Mouse (Mus musculus) cerebellum, adult 18-20 months (tissue): Measurements from ENCODE around the gene Ttc28.

ENCODE experiments used
- DNase-seq, 2 experiments: peaks; one replicate each; pipeline ENCODE4 v3.0.0; 2021

The Ttc28 gene

GRCm38 (mm10) chr5:111179651-111180050 lies 300.0 kb downstream of the Ttc28 start:
- no peak for DNase-seq

DNA sequence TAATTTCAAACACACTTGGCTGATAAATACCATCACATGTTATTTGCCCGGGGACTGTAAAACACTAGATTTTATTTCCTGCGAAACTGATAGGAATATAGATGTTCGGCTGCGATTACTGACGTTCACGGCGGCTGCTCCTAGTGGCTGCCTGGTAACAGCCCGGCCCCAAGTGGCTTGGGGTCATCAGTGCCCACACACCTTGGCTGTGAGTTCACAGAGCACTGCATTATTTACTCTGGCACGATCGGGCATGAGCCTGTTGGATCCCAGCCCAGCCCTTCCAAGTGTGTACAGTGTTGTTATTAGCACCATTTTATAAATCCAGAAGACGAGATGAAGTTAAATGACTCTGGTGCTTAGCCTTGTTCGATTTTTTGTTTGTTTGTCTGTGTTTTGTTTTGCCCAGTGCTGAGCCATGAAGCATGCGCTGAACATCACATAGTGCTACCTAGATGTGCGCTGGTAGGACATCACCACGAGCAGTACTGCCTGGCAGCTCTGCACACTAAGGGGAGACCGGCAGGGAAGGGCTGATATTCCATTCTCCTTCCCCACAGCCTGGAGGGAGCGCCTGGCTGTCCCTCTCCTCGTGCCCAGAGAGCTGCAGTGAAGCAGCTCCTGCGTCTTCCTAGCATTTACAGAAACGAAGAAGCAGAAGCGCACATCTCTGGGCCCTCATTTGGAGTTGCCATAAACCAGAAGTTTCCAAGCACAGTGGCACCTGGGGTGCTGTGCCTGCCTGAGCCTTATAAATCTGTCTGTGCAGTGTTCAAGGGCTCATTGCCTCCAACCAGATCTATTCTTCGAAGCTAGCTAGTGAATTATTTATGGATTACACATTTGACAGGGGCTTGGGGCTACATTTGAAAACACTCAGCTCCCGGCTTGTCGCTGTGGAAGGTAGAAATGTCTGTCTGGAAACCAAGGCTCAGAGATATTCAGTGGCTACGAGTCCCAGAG lies 300.8 kb downstream of the Ttc28 start:
- no peak for DNase-seq

DNA sequence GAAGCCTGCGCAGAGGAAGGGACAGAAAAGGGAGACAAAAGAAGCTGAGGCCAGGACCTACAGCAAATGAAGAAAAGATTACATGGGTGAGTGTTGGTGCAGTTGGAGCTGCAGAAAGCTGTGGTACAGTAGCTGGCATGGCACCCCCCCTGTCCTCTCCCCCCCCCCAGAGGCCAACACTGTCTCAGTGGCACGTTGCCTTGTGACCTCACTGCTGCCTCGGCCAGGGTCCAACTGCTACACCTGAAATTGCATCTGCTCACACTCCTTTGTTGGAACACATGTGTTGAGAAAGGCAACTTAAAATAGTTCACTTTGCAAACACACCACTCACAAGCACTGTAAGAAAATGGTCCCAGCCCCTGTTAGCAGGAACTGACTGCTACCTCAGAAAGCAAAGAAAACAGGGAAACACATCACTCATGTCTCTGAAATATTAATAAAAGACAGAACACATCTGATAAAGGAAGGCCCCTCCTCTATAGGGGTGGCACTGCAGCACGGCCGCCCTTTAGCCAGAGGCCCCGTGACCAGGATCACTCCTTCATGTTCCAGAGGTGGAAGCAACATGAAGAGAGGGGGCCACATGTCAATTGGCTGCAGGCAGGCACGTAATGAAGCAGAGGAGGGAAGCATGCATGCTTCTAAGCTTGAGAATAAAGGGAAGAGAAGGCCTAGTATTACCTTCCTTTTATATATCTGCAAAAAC lies 301.8 kb downstream of the Ttc28 start:
- no peak for DNase-seq

DNA sequence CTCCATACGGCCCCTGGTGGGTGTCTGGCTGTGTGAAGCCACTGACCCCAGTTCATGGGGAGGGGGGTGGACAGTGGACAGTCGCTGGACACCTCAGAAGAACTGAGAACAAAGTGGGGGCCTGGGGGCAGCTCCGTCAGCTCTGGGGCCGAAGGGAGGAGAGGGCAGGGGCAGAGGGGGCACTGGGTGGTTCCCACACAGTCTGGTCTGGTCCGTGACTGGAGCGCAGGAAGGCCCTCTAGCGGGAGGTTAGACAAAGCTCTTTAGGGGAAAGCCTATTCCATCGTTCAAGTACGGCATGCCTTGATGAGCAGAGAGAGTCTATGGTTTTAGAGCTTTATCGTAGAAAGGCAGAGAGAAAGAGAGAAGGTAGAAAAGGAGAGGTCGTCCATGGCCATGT lies 307.0 kb downstream of the Ttc28 start:
- no peak for DNase-seq

DNA sequence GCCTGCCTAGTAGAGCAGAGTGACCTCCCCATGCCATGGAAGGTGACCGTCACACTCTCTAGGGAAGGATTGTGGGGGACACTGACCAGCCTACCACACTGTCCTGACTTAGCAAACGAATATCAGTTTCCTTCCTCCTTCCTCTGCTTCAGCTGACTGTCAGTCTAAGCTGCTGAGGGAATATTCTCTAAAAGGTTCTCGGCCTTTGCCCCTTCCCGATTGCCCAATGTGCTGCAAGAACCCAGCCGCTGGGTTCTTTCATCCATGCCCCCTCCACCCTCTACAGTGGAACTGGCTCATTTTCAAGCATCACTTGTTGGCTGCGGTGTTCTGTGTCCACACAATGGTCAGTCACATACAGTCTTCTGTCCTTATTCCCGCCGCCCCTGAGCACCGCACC lies 312.4 kb downstream of the Ttc28 start:
- DNase-seq, result no peak

GRCm38 (mm10) chr5:111194829-111195228 lies 315.2 kb downstream of the Ttc28 start:
- no peak for DNase-seq

DNA sequence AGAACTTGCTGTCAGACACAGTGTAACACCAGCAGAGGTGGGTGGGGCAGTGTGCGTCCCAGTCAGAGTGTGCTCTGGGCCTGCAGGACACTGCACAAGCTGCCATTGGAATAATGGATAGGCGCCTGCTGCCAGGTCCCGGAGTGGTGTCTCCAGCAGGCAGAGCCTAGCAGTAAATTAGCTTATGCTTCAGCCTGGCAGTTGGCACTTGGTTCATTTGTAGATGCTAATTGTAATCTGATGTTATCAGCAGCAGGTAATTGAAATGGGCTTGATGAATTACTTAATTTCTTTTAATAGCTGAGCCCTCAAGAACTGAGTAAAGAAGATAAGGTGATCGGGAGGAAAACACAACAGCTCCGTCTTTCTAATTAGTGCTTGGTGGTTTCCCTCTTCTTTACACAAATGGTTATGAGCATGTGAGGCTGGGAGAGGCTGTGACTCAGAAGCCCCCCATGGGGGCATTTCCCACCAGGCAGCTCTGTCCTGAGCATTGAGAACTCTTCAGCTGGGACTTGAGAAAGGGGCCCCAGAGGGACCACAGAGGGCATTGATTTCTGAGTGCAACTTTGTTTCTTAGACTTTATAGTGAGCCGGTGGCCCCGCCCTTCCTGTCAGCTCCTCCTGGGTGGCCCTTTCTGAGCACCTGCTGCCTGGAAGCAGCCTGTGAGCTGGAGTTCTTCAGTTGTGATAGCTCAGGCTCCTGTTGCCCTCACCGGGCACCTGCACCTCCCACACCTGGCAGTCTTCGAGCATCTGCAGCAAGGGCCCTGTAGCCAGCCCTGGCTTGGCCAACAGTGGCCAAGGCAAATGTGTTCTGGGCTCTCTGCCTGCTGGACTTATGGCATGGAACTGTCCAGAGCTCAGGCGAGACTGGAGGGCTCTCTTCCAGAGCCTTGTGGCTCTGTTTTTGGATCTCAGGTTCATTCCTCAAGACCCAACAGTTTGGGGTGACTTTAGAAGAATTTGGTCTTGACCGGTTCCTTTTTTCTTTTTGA lies 316.2 kb downstream of the Ttc28 start:
- peak; percentile 61 to 74 for DNase-seq

- DNase-seq, result no peak
Measured at GRCm38 (mm10) chr5:111197727-111198126, 318.1 kb downstream of the Ttc28 start.

- peak in 1 of 2 experiments; percentile 25 for DNase-seq
Measured at GRCm38 (mm10) chr5:111200167-111200840, 320.7 kb downstream of the Ttc28 start.

DNA sequence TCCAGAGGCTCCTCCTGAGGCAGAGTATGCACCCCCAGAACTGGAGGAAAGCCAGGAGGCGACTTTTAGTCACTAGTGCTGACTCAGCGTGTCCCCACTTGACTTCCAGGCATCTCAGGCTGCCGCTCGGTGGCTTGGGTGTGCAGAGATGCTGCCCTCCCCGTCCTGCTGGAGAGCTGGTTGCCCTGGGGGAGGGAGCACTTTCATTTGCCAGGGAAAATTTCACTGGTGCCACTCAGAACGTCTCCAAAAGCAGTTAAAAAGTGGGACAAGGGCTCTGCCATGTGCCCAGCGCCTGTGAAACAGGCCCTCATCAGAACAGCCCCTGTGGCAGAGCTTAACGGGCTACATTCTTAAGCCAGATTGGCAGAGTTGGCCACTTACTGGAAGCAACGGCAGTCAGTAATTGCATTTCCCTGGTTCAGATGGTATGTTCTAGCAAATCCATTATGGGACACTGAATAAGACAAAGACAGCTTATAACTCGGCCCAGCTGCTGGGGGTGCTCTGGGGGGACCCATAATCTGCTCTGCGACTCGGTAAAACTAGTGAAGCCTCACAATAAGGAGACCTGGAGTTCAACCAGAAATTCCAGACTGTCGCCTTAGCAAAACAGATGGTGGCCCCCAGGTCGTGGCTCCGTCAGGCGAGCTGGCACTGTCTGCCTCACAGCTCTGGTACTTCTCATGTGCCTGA lies 321.5 kb downstream of the Ttc28 start:
- DNase-seq, result peak; percentile 87 to 88

- peak; percentile 26 to 32 for DNase-seq
Measured at GRCm38 (mm10) chr5:111204221-111204620, 324.6 kb downstream of the Ttc28 start.

DNA sequence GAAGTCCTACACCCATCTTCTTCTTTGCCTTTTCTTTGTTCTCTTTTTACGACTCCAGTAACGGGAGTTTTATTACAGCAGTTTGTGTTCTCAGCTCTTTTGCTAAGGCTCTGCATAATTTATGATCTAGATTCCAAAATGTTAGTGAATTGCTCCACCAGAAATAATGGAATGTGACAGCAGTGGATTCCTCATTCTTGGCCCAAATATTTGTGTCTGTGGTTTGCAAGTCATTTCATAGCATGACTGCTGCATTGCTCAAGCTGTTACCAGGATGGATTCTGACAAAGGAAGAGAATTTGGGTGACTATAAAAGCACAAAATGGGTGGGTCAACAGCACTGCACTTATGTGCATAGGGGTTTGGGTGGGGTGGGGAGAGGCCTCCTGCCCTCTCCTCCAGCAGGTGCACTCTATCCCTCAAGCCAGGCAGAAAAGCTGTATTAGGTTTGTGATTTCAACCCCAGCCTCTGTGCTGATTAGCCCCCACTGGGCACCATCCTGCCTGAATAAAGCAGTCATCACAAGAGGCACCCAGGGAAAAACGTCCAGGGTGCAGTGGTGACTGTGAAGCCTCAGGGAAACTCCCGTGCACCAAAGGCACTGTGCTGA lies 325.5 kb downstream of the Ttc28 start:
- peak in 1 of 2 experiments; percentile 26 for DNase-seq

DNA sequence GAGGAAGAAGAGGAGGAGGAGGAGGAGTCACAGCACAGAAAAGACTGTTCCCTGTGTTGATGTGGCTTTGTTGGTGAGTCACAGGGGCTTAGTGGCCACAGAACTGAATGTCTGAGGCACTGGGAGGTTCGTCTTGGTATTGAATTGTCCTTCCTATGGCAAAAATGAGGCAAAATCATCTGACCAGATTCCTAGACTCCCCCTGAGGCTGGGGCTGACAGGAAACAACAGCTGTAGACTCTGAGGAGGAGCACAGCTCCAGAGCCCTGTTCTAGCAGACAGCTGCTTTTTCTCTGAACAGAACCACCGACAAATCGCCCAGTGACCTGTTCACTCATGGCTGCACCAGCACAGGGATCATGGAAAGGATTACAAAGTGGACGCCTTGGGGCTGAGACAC lies 326.2 kb downstream of the Ttc28 start:
- DNase-seq, result no peak

- DNase-seq, result peak; percentile 36 to 42
Measured at GRCm38 (mm10) chr5:111207924-111208659, 328.5 kb downstream of the Ttc28 start.

DNA sequence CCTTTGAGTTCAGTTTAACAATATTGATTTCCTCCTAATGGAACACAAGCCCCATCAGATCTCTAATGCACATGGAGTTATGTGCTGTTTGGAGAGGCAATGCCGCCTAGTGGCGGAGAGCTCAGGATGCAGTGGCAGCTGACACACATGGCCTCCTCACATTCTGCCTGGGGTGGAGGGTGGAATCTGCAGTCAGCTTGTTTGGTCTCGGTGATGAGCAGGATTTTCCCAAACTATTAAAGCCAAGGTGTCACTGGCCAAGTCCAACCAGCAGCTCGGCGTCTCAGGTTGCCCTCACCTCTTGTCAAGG lies 329.0 kb downstream of the Ttc28 start:
- peak; percentile 61 to 64 for DNase-seq

GRCm38 (mm10) chr5:111213935-111214450 lies 334.4 kb downstream of the Ttc28 start:
- no peak for DNase-seq

GRCm38 (mm10) chr5:111214890-111215289 lies 335.3 kb downstream of the Ttc28 start:
- DNase-seq, result no peak

GRCm38 (mm10) chr5:111215722-111216121 lies 336.1 kb downstream of the Ttc28 start:
- no peak for DNase-seq

DNA sequence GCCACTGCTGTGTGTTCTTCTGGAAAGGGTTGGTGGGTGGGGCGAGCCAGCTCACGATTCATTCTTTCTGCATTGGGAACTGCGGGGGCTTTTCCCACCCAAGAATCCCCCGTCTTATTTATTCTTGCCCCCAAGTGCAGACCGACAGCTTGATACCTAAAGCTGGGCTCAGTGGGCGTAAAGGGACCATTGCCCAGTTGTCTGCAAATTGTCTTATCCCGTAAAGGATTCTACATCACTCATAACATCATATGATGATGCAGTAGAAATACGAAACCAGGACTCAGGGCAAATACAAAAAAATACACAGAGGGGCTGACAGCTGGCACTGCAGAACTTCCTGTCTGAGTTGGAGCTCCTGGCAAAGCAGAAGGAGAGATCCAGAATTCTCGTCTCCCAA lies 336.6 kb downstream of the Ttc28 start:
- DNase-seq, result no peak

GRCm38 (mm10) chr5:111217447-111218110 lies 338.0 kb downstream of the Ttc28 start:
- no peak for DNase-seq
